Mouse (Mus musculus) heart, postnatal 4 days (tissue): ENCODE data around the gene Grip1. TPM values are rescaled to one million over a fixed set of nuclear protein-coding genes. Genes with fewer than 3 reads are reported as not detected.

Source experiments
- total RNA-seq, 2 experiments: library from RNA; stranded (reverse); gene quantifications; 2 replicates each; pipeline ENCODE4 v1.2.3; 2021

Gene Grip1
- total RNA-seq, 2 experiments from 2014 or later: 2.6 to 3.1 TPM

Other genes with a start within 250 kb of the Grip1 start
- 10 to 100 TPM; 85.4 to 89.8 TPM for gene Cand1, start 213.8 kb upstream of the Grip1 start, total RNA-seq